Mouse (Mus musculus) kidney, embryonic 14.5 days (tissue): ENCODE results near the gene Slc7a7. TPM values are rescaled to one million over a fixed set of nuclear protein-coding genes. Genes with fewer than 3 reads are reported as not detected.

Experiments used
- ATAC-seq: fragments of 200-750 bp; cut with Nextera tagmentation; 2 replicates; pipeline ENCODE4 v1.8.0; 2017; ENCODE audit warnings: moderate number of reproducible peaks, mild to moderate bottlenecking, moderate TSS enrichment, moderate library complexity; ENCODE audit not compliant: low FRiP score, low TSS enrichment
- H3K27ac ChIP-seq: fragments of 300-500 bp; sonication (generic); 2 replicates; pipeline ENCODE4 v1.5.1; 2014; ENCODE audit warnings: low read depth, mild to moderate bottlenecking, low read length, moderate library complexity, mixed read lengths
- H3K27me3 ChIP-seq: fragments of 300-500 bp; sonication (generic); 2 replicates; pipeline ENCODE4 v1.6.1; 2014; ENCODE audit warnings: mild to moderate bottlenecking, low read length; ENCODE audit not compliant: control insufficient read depth, insufficient read depth
- H3K36me3 ChIP-seq: fragments of 300-500 bp; sonication (generic); 2 replicates; pipeline ENCODE4 v1.6.1; 2014; ENCODE audit warnings: low read length, mixed read lengths; ENCODE audit not compliant: control insufficient read depth, insufficient read depth
- H3K4me1 ChIP-seq: fragments of 300-500 bp; sonication (generic); 2 replicates; pipeline ENCODE4 v1.6.1; 2014; ENCODE audit warnings: low read length, mixed read lengths; ENCODE audit not compliant: control insufficient read depth, insufficient read depth
- H3K4me2 ChIP-seq: fragments of 300-500 bp; sonication (generic); replicated peaks from 2 replicates; pipeline ENCODE4 v1.6.1; 2014; ENCODE audit warnings: low read depth, mild to moderate bottlenecking, low read length
- H3K4me3 ChIP-seq: fragments of 300-500 bp; sonication (generic); 2 replicates; pipeline ENCODE4 v1.5.1; 2014; ENCODE audit warnings: mild to moderate bottlenecking, low read length
- H3K9ac ChIP-seq: fragments of 300-500 bp; sonication (generic); 2 replicates; pipeline ENCODE4 v1.6.1; 2014; ENCODE audit warnings: low read depth, mild to moderate bottlenecking, low read length, moderate library complexity
- H3K9me3 ChIP-seq: fragments of 300-500 bp; sonication (generic); 2 replicates; pipeline ENCODE4 v1.6.1; 2016; ENCODE audit warnings: low read length; ENCODE audit not compliant: control insufficient read depth
- whole genome bisulfite sequencing: fragments of 180-500 bp; shearing (Covaris S2); extraction: QIAGEN DNeasy Blood & Tissue Kit; methylation state at CpG from one replicate; pipeline ENCODE4 v1.1.7; 2014; 5-methylcytosine and 5-hydroxymethylcytosine counted together
- polyA plus RNA-seq: library from polyadenylated mRNA; unstranded; fragments of >200 nt; fragmentation: Nextera tagmentation; extraction: Ambion mirVana; gene quantifications from 2 replicates; pipeline ENCODE4 v1.2.1, GENCODE M21; 2014

The Slc7a7 gene
- polyA plus RNA-seq, 1 experiment from 2014 or later, result 9.6 TPM

- ATAC-seq, result no peak
- 93% methylated on average over 1 of the region's 1 CpGs for WGBS
- no peak overlapping the region for H3K27ac ChIP-seq
- H3K27me3 ChIP-seq, result no peaks in the 10 kb centered on the region
- no peaks in the 10 kb centered on the region for H3K9me3 ChIP-seq
- H3K9ac ChIP-seq, result no peak overlapping the region
- H3K4me3 ChIP-seq, result no peak overlapping the region
- no peaks in the 10 kb centered on the region for H3K36me3 ChIP-seq
- H3K4me2 ChIP-seq, result no peak overlapping the region
- H3K4me1 ChIP-seq, result 0 out of 2 replicates have a peak, but pooled peaks cover 2% of the 10 kb centered on the region
Observed at GRCm38 (mm10) chr14:54331178-54331577, 86.4 kb downstream of the Slc7a7 start.

GRCm38 (mm10) chr14:54329201-54329600, 88.4 kb downstream of the Slc7a7 start:
- H3K4me2 ChIP-seq, result 0 out of 2 replicates have a peak overlapping the region, but pooled peaks have one; percentile 1
- 49% methylated on average over 9 of the region's 9 CpGs for WGBS
- no peak overlapping the region for H3K9ac ChIP-seq
- H3K27ac ChIP-seq, result no peak overlapping the region
- H3K9me3 ChIP-seq, result no peaks in the 10 kb centered on the region
- H3K4me1 ChIP-seq, result 0 out of 2 replicates have a peak, but pooled peaks cover 2% of the 10 kb centered on the region
- no peak overlapping the region for H3K4me3 ChIP-seq
- no peak for ATAC-seq
- no peaks in the 10 kb centered on the region for H3K36me3 ChIP-seq
- no peaks in the 10 kb centered on the region for H3K27me3 ChIP-seq

GRCm38 (mm10) chr14:54328548-54328947, 89.0 kb downstream of the Slc7a7 start:
- Histone ChIP-seq H3K36me3 (no peaks in the 10 kb centered on the region), H3K4me2 (no peak overlapping the region), H3K27me3 (no peaks in the 10 kb centered on the region), H3K4me3 (no peak overlapping the region), H3K4me1 (0 out of 2 replicates have a peak, but pooled peaks cover under 1% of the 10 kb centered on the region), H3K9me3 (no peaks in the 10 kb centered on the region), H3K27ac (no peak overlapping the region), H3K9ac (no peak overlapping the region)
- ATAC-seq, result no peak
- 93% methylated on average over 2 of the region's 2 CpGs for WGBS

DNA sequence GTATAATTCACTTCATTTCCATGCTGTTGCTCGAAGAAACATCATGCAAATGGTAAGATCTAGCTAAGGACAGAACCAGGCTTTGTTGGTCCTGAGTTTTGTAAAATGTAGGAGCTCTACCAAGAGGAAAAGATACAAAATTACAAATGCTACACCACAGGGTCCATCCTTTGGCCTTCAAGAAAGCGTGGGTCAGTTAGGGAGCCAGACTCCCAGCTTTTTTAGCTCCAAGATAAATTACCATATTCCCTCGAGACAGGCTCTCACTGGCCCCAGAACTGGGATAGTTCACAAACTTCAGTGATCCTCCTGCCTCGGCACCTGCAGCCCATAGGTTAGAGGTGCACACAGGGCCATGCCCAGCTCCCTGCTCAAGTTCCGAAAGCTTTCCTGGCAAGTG, 93.1 kb downstream of the Slc7a7 start:
- H3K36me3 ChIP-seq, result no peaks in the 10 kb centered on the region
- H3K9ac ChIP-seq, result no peak overlapping the region
- no peak overlapping the region for H3K4me2 ChIP-seq
- peaks cover 4% of the 10 kb centered on the region; the same call in 1 of the 2 replicates for H3K9me3 ChIP-seq
- peak; percentile 28; the same call in 1 of the 2 replicates for ATAC-seq
- WGBS, result 55% methylated on average over 5 of the region's 5 CpGs
- H3K27me3 ChIP-seq, result no peaks in the 10 kb centered on the region
- no peak overlapping the region for H3K4me3 ChIP-seq
- H3K27ac ChIP-seq, result no peak overlapping the region
- H3K4me1 ChIP-seq, result no peaks in the 10 kb centered on the region

GRCm38 (mm10) chr14:54321556-54322376, 95.8 kb downstream of the Slc7a7 start:
- Histone ChIP-seq H3K36me3 (no peaks in the 10 kb centered on the region), H3K9ac (no peak overlapping the region), H3K27me3 (no peaks in the 10 kb centered on the region), H3K4me3 (no peak overlapping the region), H3K4me1 (no peaks in the 10 kb centered on the region), H3K27ac (no peak overlapping the region), H3K4me2 (no peak overlapping the region), H3K9me3 (peaks cover 8% of the 10 kb centered on the region; the same call in 1 of the 2 replicates)
- 72% methylated on average over 18 of the region's 18 CpGs for WGBS
- ATAC-seq, result no peak

Other genes starting within 250 kb of the Slc7a7 start
- gene Dad1, start 163.7 kb downstream of the Slc7a7 start, polyA plus RNA-seq, result 431 and 487 TPM in 2 replicates
- 50.3 and 62.5 TPM in 2 replicates for gene Abhd4, start 163.6 kb downstream of the Slc7a7 start, polyA plus RNA-seq
- gene Olfr49, start 132.8 kb downstream of the Slc7a7 start, polyA plus RNA-seq, result not detected in 2 replicates
- 63.1 and 69.7 TPM in 2 replicates for gene Oxa1l, start 56.9 kb downstream of the Slc7a7 start, polyA plus RNA-seq
- gene Mrpl52, start 9.1 kb upstream of the Slc7a7 start, polyA plus RNA-seq, result 269 and 360 TPM in 2 replicates
- gene Mmp14, start 13.8 kb upstream of the Slc7a7 start, polyA plus RNA-seq, result 101 and 167 TPM in 2 replicates
- 32.0 and 47.0 TPM in 2 replicates for gene Lrp10, start 46.4 kb upstream of the Slc7a7 start, polyA plus RNA-seq
- gene Rem2, start 58.3 kb upstream of the Slc7a7 start, polyA plus RNA-seq, result 6.1 and 6.9 TPM in 2 replicates
- gene Prmt5, start 99.7 kb upstream of the Slc7a7 start, polyA plus RNA-seq, result 87.5 and 108 TPM in 2 replicates
- gene Haus4, start 136.8 kb upstream of the Slc7a7 start, polyA plus RNA-seq, result 56.3 and 60.9 TPM in 2 replicates
- gene Ajuba, start 159.8 kb upstream of the Slc7a7 start, polyA plus RNA-seq, result 17.4 and 32.2 TPM in 2 replicates
- 5.7 and 7.7 TPM in 2 replicates for gene 4931414P19Rik, start 188.2 kb upstream of the Slc7a7 start, polyA plus RNA-seq
- gene Psmb5, start 200.2 kb upstream of the Slc7a7 start, polyA plus RNA-seq, result 420 and 456 TPM in 2 replicates
- not detected in 2 replicates for gene Psmb11, start 203.7 kb upstream of the Slc7a7 start, polyA plus RNA-seq
- not detected in 2 replicates for gene Gm17606, start 223.2 kb upstream of the Slc7a7 start, polyA plus RNA-seq
- 5.0 and 5.7 TPM in 2 replicates for gene Cdh24, start 223.6 kb upstream of the Slc7a7 start, polyA plus RNA-seq